Mouse (Mus musculus) right cerebral cortex, postnatal 25 days (tissue): ENCODE results near the gene Gm47995.
"Not testable (repeated sequence)": the region's sequence is repeated elsewhere in the genome, so short reads cannot be mapped to it uniquely, and the experiment has no call there.

Experiments used
- DNase-seq: peaks from one replicate; pipeline ENCODE4 v3.0.0; 2022

Gene Gm47995

GRCm38 (mm10) chr1:151186879-151187424 is 11.3 kb upstream of the Gm47995 start:
- not testable (repeated sequence) for DNase-seq

GRCm38 (mm10) chr1:151188469-151188868 is 9.8 kb upstream of the Gm47995 start:
- no peak for DNase-seq

GRCm38 (mm10) chr1:151192075-151192474 is 6.2 kb upstream of the Gm47995 start, which contains the start of gene Gm8947:
TSS of gene Gm8947 (plus strand) at chr1:151192376.
- DNase-seq = not testable (repeated sequence)

- not testable (repeated sequence) for DNase-seq
Observed at GRCm38 (mm10) chr1:151192739-151193138, 5.5 kb upstream of the Gm47995 start.

GRCm38 (mm10) chr1:151195986-151196385 is 2.3 kb upstream of the Gm47995 start:
- not testable (repeated sequence) for DNase-seq

GRCm38 (mm10) chr1:151196690-151197089 is 1.6 kb upstream of the Gm47995 start:
- not testable (repeated sequence) for DNase-seq

GRCm38 (mm10) chr1:151200620-151201019 is 2.4 kb downstream of the Gm47995 start:
- not testable (repeated sequence) for DNase-seq

GRCm38 (mm10) chr1:151202771-151203170 is 4.5 kb downstream of the Gm47995 start:
- not testable (repeated sequence) for DNase-seq

- not testable (repeated sequence) for DNase-seq
Observed at GRCm38 (mm10) chr1:151203818-151204217, 5.6 kb downstream of the Gm47995 start, which contains the start of gene 3110040M04Rik. TSS of gene 3110040M04Rik (plus strand) at chr1:151204121.

- DNase-seq = not testable (repeated sequence)
Observed at GRCm38 (mm10) chr1:151208493-151208892, 10.2 kb downstream of the Gm47995 start.

- DNase-seq = not testable (repeated sequence)
Observed at GRCm38 (mm10) chr1:151208944-151209343, 10.7 kb downstream of the Gm47995 start.

- DNase-seq = not testable (repeated sequence)
Observed at GRCm38 (mm10) chr1:151209824-151210355, 11.6 kb downstream of the Gm47995 start, which contains the start of gene Gm47996. TSS of gene Gm47996 (plus strand) at chr1:151210131.

GRCm38 (mm10) chr1:151211666-151212065 is 13.4 kb downstream of the Gm47995 start:
- DNase-seq = not testable (repeated sequence)

- DNase-seq = no peak
Observed at GRCm38 (mm10) chr1:151214862-151215261, 16.6 kb downstream of the Gm47995 start.

- no peak for DNase-seq
Observed at GRCm38 (mm10) chr1:151215985-151216384, 17.7 kb downstream of the Gm47995 start.

- DNase-seq = no peak
Observed at GRCm38 (mm10) chr1:151216417-151216816, 18.2 kb downstream of the Gm47995 start.

- no peak for DNase-seq
Observed at GRCm38 (mm10) chr1:151219045-151219444, 20.8 kb downstream of the Gm47995 start.

- no peak for DNase-seq
Observed at GRCm38 (mm10) chr1:151220098-151220497, 21.9 kb downstream of the Gm47995 start.

GRCm38 (mm10) chr1:151222561-151223267 is 24.5 kb downstream of the Gm47995 start:
- no peak for DNase-seq

GRCm38 (mm10) chr1:151223377-151223776 is 25.1 kb downstream of the Gm47995 start:
- DNase-seq = no peak

- DNase-seq = no peak
Observed at GRCm38 (mm10) chr1:151224536-151224935, 26.3 kb downstream of the Gm47995 start.

GRCm38 (mm10) chr1:151227506-151227905 is 29.3 kb downstream of the Gm47995 start:
- DNase-seq = no peak

GRCm38 (mm10) chr1:151228320-151228989 is 30.2 kb downstream of the Gm47995 start:
- no peak for DNase-seq
